In the genomic region with DNA sequence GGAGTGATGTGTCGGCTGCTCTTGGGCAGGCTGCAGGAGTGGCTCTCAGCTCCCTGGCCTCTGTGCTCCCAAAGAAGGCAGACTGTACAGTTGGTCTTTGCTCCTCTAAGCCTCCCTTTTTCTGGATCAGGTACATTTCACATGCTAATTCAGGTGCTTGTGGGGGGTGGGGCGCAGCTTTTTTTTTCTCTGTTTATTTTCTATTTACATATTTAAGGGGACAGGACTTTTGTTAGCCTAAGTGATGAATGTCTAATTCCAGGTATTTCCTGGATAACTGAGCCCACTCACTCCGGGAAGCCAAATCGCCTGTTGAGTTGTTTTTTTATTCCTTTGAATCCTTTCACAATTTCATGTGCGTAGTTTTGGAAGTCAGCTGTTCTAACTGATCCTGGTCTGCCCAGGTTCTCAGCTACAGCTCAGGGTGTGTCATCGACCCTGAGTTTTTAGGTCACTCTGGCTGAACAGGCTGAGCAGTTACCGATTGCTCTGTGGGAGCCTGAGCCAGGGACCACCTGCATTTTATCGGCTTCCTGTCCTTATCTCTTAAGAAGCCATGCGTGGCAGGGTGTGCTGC, we compare ENCODE assay signal across 13 mouse cellular contexts. TPM values are rescaled to one million over a fixed set of nuclear protein-coding genes. Genes with fewer than 3 reads are reported as not detected.
DNase-seq lines count a peak whose midpoint lies in the region; ATAC-seq and TF ChIP-seq lines count a peak whose summit lies in the region.
"Had no signal": no experiment of that assay in that cellular context is flagged by ENCODE, and none has a peak within 500 bp of the region (broad histone marks: within the 10 kb centered on the region; RNA-seq: fewer than 3 reads in every experiment).

No protein-coding gene starts in this region.

- H3K4me1 ChIP-seq in heart, embryonic 12.5 days (replicated peaks) = peaks cover 96% of the 10 kb centered on the region
- H3K4me1 ChIP-seq in heart, adult 2 months (ENCODE audit: control insufficient read depth, insufficient read depth, low read length) = peaks cover 19% of the 10 kb centered on the region
- peaks cover 96% of the 10 kb centered on the region for H3K4me1 ChIP-seq in kidney, embryonic 16.5 days (ENCODE audit: insufficient read depth, low read length)
- H3K4me1 ChIP-seq in midbrain, embryonic 13.5 days (replicated peaks) = peaks cover 80% of the 10 kb centered on the region

- no peak for TF ChIP-seq EP300 in heart, adult 2 months (IDR thresholded peaks at IDR 0.05; ENCODE audit: insufficient read depth, low read depth, low read length)

- no peaks in the 10 kb centered on the region for H3K9me3 ChIP-seq in heart, embryonic 12.5 days (replicated peaks)
- no peaks in the 10 kb centered on the region for H3K9me3 ChIP-seq in kidney, embryonic 16.5 days (ENCODE audit: low read length)
- H3K9me3 ChIP-seq in midbrain, embryonic 13.5 days = no peaks in the 10 kb centered on the region
- H3K9me3 ChIP-seq: heart, embryonic 15.5 days; lung, embryonic 15.5 days had no signal

- intact Hi-C loops in heart, adult 2 months (cut with DNase I) = no loop called here

- peaks cover 3% of the 10 kb centered on the region; the same call in 1 of the 2 replicates for H3K79me2 ChIP-seq in heart, adult 2 months (replicated peaks; ENCODE audit: control insufficient read depth, insufficient read depth, low read length)

- TF ChIP-seq POLR2A in heart, adult 2 months (IDR thresholded peaks at IDR 0.05; ENCODE audit: insufficient read depth, low read depth, low read length) = no peak

- TF ChIP-seq CTCF in heart, adult 2 months (IDR thresholded peaks at IDR 0.05) = no peak

- H3K4me2 ChIP-seq in heart, embryonic 12.5 days = peak overlapping the region; percentile 33
- no peak overlapping the region for H3K4me2 ChIP-seq in kidney, embryonic 16.5 days (replicated peaks; ENCODE audit: low read depth, low read length)
- no peak overlapping the region for H3K4me2 ChIP-seq in midbrain, embryonic 13.5 days (replicated peaks)
- H3K4me2 ChIP-seq: heart, embryonic 15.5 days; lung, embryonic 15.5 days had no signal

- H3K36me3 ChIP-seq in heart, embryonic 12.5 days = no peaks in the 10 kb centered on the region
- peaks cover 2% of the 10 kb centered on the region; the same call in 1 of the 2 replicates for H3K36me3 ChIP-seq in heart, adult 2 months (ENCODE audit: control insufficient read depth, insufficient read depth, low read length)
- no peaks in the 10 kb centered on the region for H3K36me3 ChIP-seq in kidney, embryonic 16.5 days (ENCODE audit: insufficient read depth, low read length)
- no peaks in the 10 kb centered on the region for H3K36me3 ChIP-seq in midbrain, embryonic 13.5 days
- H3K36me3 ChIP-seq: heart, embryonic 15.5 days; lung, embryonic 15.5 days had no signal

- no peak overlapping the region; the same call in 1 of the 2 replicates for H3K27ac ChIP-seq in heart, embryonic 12.5 days (ENCODE audit: poor library complexity, severe bottlenecking)
- H3K27ac ChIP-seq in heart, adult 2 months = no peak overlapping the region
- peak overlapping the region; percentile 63 for H3K27ac ChIP-seq in kidney, embryonic 16.5 days (ENCODE audit: low read length)
- no peak overlapping the region for H3K27ac ChIP-seq in midbrain, embryonic 13.5 days
- H3K27ac ChIP-seq: heart, embryonic 15.5 days; lung, embryonic 15.5 days had no signal

- H3K9ac ChIP-seq in heart, embryonic 12.5 days = peak overlapping the region; percentile 57
- H3K9ac ChIP-seq in heart, adult 2 months (ENCODE audit: low read depth, low read length) = no peak overlapping the region
- H3K9ac ChIP-seq in kidney, embryonic 16.5 days (replicated peaks; ENCODE audit: low read length) = peak overlapping the region; percentile 38; the same call in 1 of the 2 replicates
- H3K9ac ChIP-seq in midbrain, embryonic 13.5 days (replicated peaks) = no peak overlapping the region
- H3K9ac ChIP-seq: heart, embryonic 15.5 days; lung, embryonic 15.5 days had no signal

- no peak overlapping the region for H3K4me3 ChIP-seq in heart, embryonic 12.5 days
- H3K4me3 ChIP-seq in heart, adult 2 months = no peak overlapping the region
- no peak overlapping the region for H3K4me3 ChIP-seq in kidney, embryonic 16.5 days (ENCODE audit: low read length)
- H3K4me3 ChIP-seq in midbrain, embryonic 13.5 days (replicated peaks) = no peak overlapping the region
- H3K4me3 ChIP-seq: heart, embryonic 15.5 days; lung, embryonic 15.5 days had no signal

- no peak for DNase-seq in heart, adult 2 months
- peak; percentile 20 for DNase-seq in lung, postnatal 10 days
- DNase-seq in lung, postnatal 25 days (ENCODE audit: low spot score) = no peak
- DNase-seq in ovary, postnatal 36 days (ENCODE audit: low spot score) = no peak
- DNase-seq in layer of hippocampus, adult 18-20 months (ENCODE audit: low spot score in 2 of 2) = no peak
- DNase-seq: right cerebral cortex, postnatal 4 days; thymus, adult 2 months had no signal

- H3K27me3 ChIP-seq in heart, embryonic 12.5 days (replicated peaks) = no peaks in the 10 kb centered on the region
- no peaks in the 10 kb centered on the region for H3K27me3 ChIP-seq in heart, adult 2 months (ENCODE audit: control insufficient read depth, insufficient read depth, low read length)
- no peaks in the 10 kb centered on the region for H3K27me3 ChIP-seq in kidney, embryonic 16.5 days (ENCODE audit: insufficient read depth, low read length)
- H3K27me3 ChIP-seq in midbrain, embryonic 13.5 days = 0 out of 2 replicates have a peak, but pooled peaks cover 6% of the 10 kb centered on the region
- H3K27me3 ChIP-seq: heart, embryonic 15.5 days; lung, embryonic 15.5 days had no signal

- 23% methylated on average over 9 of the region's 9 CpGs for WGBS in heart, embryonic 12.5 days
- WGBS in heart, adult 2 months = 37% methylated on average over 9 of the region's 9 CpGs
- WGBS in kidney, embryonic 16.5 days = 34% methylated on average over 9 of the region's 9 CpGs
- 35% methylated on average over 9 of the region's 9 CpGs for WGBS in midbrain, embryonic 13.5 days

- ATAC-seq in heart, embryonic 12.5 days (ENCODE audit: insufficient number of reproducible peaks, low FRiP score) = no peak
- ATAC-seq in kidney, embryonic 16.5 days (ENCODE audit: low FRiP score, low TSS enrichment) = peak; percentile 69; the same call in 1 of the 2 replicates
- no peak for ATAC-seq in midbrain, embryonic 13.5 days

RNA-seq across cellular contexts. Expression of a gene that starts 9.4 kb away (rescaled TPM):
- 33.9 and 36.4 TPM in 2 replicates for polyA plus RNA-seq in heart, embryonic 12.5 days (2016; fragmentation: Nextera tagmentation; extraction: Ambion mirVana)
- total RNA-seq in heart, adult 2 months (2021) = 100 to 1,000 TPM; 169 to 195 TPM
- polyA plus RNA-seq in heart, adult 2 months (2012; rRNA removed) = 39.5 and 67.4 TPM in 2 replicates
- 18.0 and 25.7 TPM in 2 replicates for polyA plus RNA-seq in kidney, embryonic 16.5 days (2015; fragmentation: Nextera tagmentation; extraction: Ambion mirVana)
- 16.9 and 18.9 TPM in 2 replicates for polyA plus RNA-seq in midbrain, embryonic 13.5 days (2015; fragmentation: Nextera tagmentation; extraction: Ambion mirVana)
- total RNA-seq in layer of hippocampus, adult 18-20 months (2021) = 10 to 100 TPM; 22.6 to 25.3 TPM
- total RNA-seq: common myeloid progenitor, adult 5-6 weeks had no signal

Comparison
In these comparisons a context has a peak if more than half of its experiments do, and no peak if none do; other contexts are left out.
1. H3K9ac ChIP-seq: peak in heart, embryonic 12.5 days (single experiment) and kidney, embryonic 16.5 days (single experiment); none in heart, adult 2 months (single experiment) and midbrain, embryonic 13.5 days (single experiment).